Comparison of ENCODE assay signal across 28 mouse cellular contexts in the genomic region with DNA sequence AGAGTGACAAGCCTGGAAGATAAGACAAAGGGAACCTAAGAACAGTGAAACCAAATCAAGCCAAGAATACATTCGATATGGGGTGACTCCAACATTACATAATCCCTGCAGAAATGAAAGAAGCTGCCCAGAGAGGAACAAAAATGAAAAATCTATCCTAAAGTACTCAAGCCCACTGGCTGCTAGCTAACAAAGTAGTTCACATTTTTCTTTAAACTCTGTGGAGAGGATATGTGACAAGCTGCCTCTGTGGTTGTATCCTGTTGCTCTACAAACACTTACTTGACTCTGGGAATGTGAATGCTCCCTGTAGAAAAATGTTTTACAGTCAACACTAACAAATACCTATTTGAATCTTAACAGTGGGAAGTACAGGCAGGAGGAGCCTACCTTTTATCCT. TPM values are rescaled to one million over a fixed set of nuclear protein-coding genes. Genes with fewer than 3 reads are reported as not detected.
A peak's percentile ranks its signal among the peaks of the same experiment; 100 is the strongest.
DNase-seq lines count a peak whose midpoint lies in the region; ATAC-seq and TF ChIP-seq lines count a peak whose summit lies in the region.
"Had no signal": no experiment of that assay in that cellular context is flagged by ENCODE, and none has a peak within 500 bp of the region (broad histone marks: within the 10 kb centered on the region; RNA-seq: fewer than 3 reads in every experiment).

No protein-coding gene starts in this region.

- no peaks in the 10 kb centered on the region; the same call in 1 of the 2 replicates for H3K4me1 ChIP-seq in lung, postnatal 0 days (ENCODE audit: insufficient read depth, low read depth, low read length)
- H3K4me1 ChIP-seq in hindbrain, embryonic 11.5 days (replicated peaks; ENCODE audit: control insufficient read depth, insufficient read depth, low read length) = no peaks in the 10 kb centered on the region
- H3K4me1 ChIP-seq: limb, embryonic 10.5 days had no signal

- H3K4me3 ChIP-seq in lung, postnatal 0 days (ENCODE audit: low read depth, low read length) = no peak overlapping the region
- no peak overlapping the region for H3K4me3 ChIP-seq in macrophage (ENCODE audit: inconsistent target)
- no peak overlapping the region for H3K4me3 ChIP-seq in hindbrain, embryonic 11.5 days (ENCODE audit: low read depth, low read length)
- H3K4me3 ChIP-seq: heart, adult 2 months; heart, embryonic 13.5 days; layer of hippocampus, adult 2 months; limb, embryonic 10.5 days; megakaryocyte, embryonic 14.5 days; midbrain, embryonic 15.5 days had no signal

- no peak for TF ChIP-seq CTCF in lung, postnatal 0 days (IDR thresholded peaks at IDR 0.05)

- 0 out of 2 replicates have a peak, but pooled peaks have one; percentile 5 for ATAC-seq in frontal cortex, adult (ENCODE audit: low TSS enrichment)
- ATAC-seq in lung, postnatal 0 days = no peak
- ATAC-seq in hindbrain, embryonic 11.5 days (ENCODE audit: low FRiP score) = no peak
- ATAC-seq: CD4-positive, CD25-positive, alpha-beta regulatory T cell, adult 4 months; forebrain, embryonic 16.5 days; hindbrain, postnatal 0 days; intestine, embryonic 16.5 days; liver, postnatal 0 days; midbrain, embryonic 15.5 days had no signal

- no peak overlapping the region for H3K9ac ChIP-seq in lung, postnatal 0 days (replicated peaks; ENCODE audit: low read depth)
- no peak overlapping the region for H3K9ac ChIP-seq in hindbrain, embryonic 11.5 days (ENCODE audit: low read depth, low read length)
- H3K9ac ChIP-seq: heart, embryonic 13.5 days; liver, postnatal 0 days; midbrain, embryonic 15.5 days had no signal

- no peak overlapping the region for H3K27ac ChIP-seq in lung, postnatal 0 days (ENCODE audit: low read length)
- H3K27ac ChIP-seq in macrophage = peak overlapping the region; percentile 35
- H3K27ac ChIP-seq in hindbrain, embryonic 11.5 days (ENCODE audit: low read depth, low read length) = no peak overlapping the region
- H3K27ac ChIP-seq: heart, adult 2 months; heart, embryonic 13.5 days; hindbrain, postnatal 0 days; layer of hippocampus, adult 2 months; limb, embryonic 10.5 days; midbrain, embryonic 15.5 days had no signal

- no peak for DNase-seq in frontal cortex, postnatal 14 days (ENCODE audit: low spot score in 2 of 2)
- no peak for DNase-seq in lung, postnatal 0 days (ENCODE audit: low spot score)
- no peak for DNase-seq in lung, postnatal 25 days (ENCODE audit: low spot score)
- DNase-seq in hindbrain, embryonic 11.5 days (ENCODE audit: low spot score) = no peak
- DNase-seq in adipocyte (ENCODE audit: low spot score) = no peak
- no peak for DNase-seq in right cerebral cortex, postnatal 36 days (ENCODE audit: low spot score in 2 of 2)
- DNase-seq: adrenal gland, adult 8-10 months; cerebellum, adult 2 months; cerebellum, postnatal 25 days; embryo, embryonic 11 days; heart, adult 2 months; kidney, adult 9 months; kidney, postnatal 25 days; liver, postnatal 0 days; lung, postnatal 10 days; right cerebral cortex, postnatal 4 days had no signal

- H3K9me3 ChIP-seq in lung, postnatal 0 days (ENCODE audit: low read length) = no peaks in the 10 kb centered on the region
- H3K9me3 ChIP-seq in hindbrain, embryonic 11.5 days (ENCODE audit: control insufficient read depth, low read length) = no peaks in the 10 kb centered on the region
- H3K9me3 ChIP-seq: heart, embryonic 13.5 days; limb, embryonic 10.5 days; megakaryocyte, embryonic 14.5 days; midbrain, embryonic 15.5 days had no signal

- H3K79me2 ChIP-seq in macrophage (ENCODE audit: inconsistent target) = peaks cover 100% of the 10 kb centered on the region

- 0 out of 2 replicates have a peak, but pooled peaks have one; percentile 27 for TF ChIP-seq EP300 in lung, postnatal 0 days (IDR thresholded peaks at IDR 0.05)

- no peaks in the 10 kb centered on the region for H3K36me3 ChIP-seq in lung, postnatal 0 days (ENCODE audit: insufficient read depth, low read length)
- H3K36me3 ChIP-seq in macrophage (ENCODE audit: inconsistent target) = peaks cover 8% of the 10 kb centered on the region; the same call in 1 of the 2 replicates
- H3K36me3 ChIP-seq in hindbrain, embryonic 11.5 days (ENCODE audit: control insufficient read depth, insufficient read depth, low read length) = no peaks in the 10 kb centered on the region
- H3K36me3 ChIP-seq: heart, embryonic 13.5 days; limb, embryonic 10.5 days; midbrain, embryonic 15.5 days had no signal

- H3K27me3 ChIP-seq in lung, postnatal 0 days (replicated peaks; ENCODE audit: insufficient read depth, low read length) = no peaks in the 10 kb centered on the region
- no peaks in the 10 kb centered on the region for H3K27me3 ChIP-seq in hindbrain, embryonic 11.5 days (ENCODE audit: control insufficient read depth, insufficient read depth, low read length)
- H3K27me3 ChIP-seq: heart, embryonic 13.5 days; megakaryocyte, embryonic 14.5 days; midbrain, embryonic 15.5 days had no signal

- 48% methylated on average over 1 of the region's 1 CpGs for WGBS in lung, postnatal 0 days
- WGBS in macrophage (ENCODE audit: missing documents) = 0% methylated on average over 1 of the region's 1 CpGs
- WGBS in hindbrain, embryonic 11.5 days = 97% methylated on average over 1 of the region's 1 CpGs

- H3K4me2 ChIP-seq in lung, postnatal 0 days (replicated peaks; ENCODE audit: low read depth, low read length) = no peak overlapping the region
- H3K4me2 ChIP-seq in hindbrain, embryonic 11.5 days (replicated peaks; ENCODE audit: low read depth, low read length) = no peak overlapping the region
- H3K4me2 ChIP-seq: heart, embryonic 13.5 days; liver, embryonic 11.5 days; midbrain, embryonic 15.5 days had no signal

RNA-seq across cellular contexts. Expression of gene Srgap2, which starts 25.5 kb away (rescaled TPM):
- 9.5 and 10.1 TPM in 2 replicates for polyA plus RNA-seq in lung, postnatal 0 days (2015; fragmentation: Nextera tagmentation; extraction: Ambion mirVana)
- total RNA-seq in macrophage (2018; cell fraction: chromatin; rRNA removed) = 1,000 to 10,000 TPM in 10 of 26 experiments, 100 to 1,000 TPM in 16; 400 to 1,386 (median 781) TPM
- 100 to 1,000 TPM in 25 of 26 experiments, 10 to 100 TPM in 1; 90.5 to 280 (median 160) TPM for total RNA-seq in macrophage (2018; cell fraction: cytosol; rRNA removed)
- total RNA-seq in macrophage (2018; cell fraction: nucleus; rRNA removed) = 100 to 1,000 TPM; 247 to 710 (median 458) TPM
- 107 to 111 TPM (median 110 TPM) in 3 replicates for polyA plus RNA-seq in macrophage (2018)
- polyA plus RNA-seq in hindbrain, embryonic 11.5 days (2014; fragmentation: Nextera tagmentation; extraction: Ambion mirVana) = 15.1 and 24.8 TPM in 2 replicates

RNA-seq across cellular contexts. Expression of gene Fam72a, which starts 26.0 kb away (rescaled TPM):
- polyA plus RNA-seq in lung, postnatal 0 days (2015; fragmentation: Nextera tagmentation; extraction: Ambion mirVana) = 1.1 and 1.3 TPM in 2 replicates
- total RNA-seq in macrophage (2018; cell fraction: chromatin; rRNA removed) = 10 to 100 TPM in 10 of 26 experiments, 1 to 10 TPM in 16; 1.0 to 19.6 (median 5.3) TPM
- 10 to 100 TPM in 2 of 26 experiments, 1 to 10 TPM in 23, under 1 TPM in 1; 0.85 to 11.1 (median 3.3) TPM for total RNA-seq in macrophage (2018; cell fraction: cytosol; rRNA removed)
- 10 to 100 TPM in 13 of 26 experiments, 1 to 10 TPM in 13; 2.0 to 33.8 (median 9.0) TPM for total RNA-seq in macrophage (2018; cell fraction: nucleus; rRNA removed)
- polyA plus RNA-seq in macrophage (2018) = 1.5 to 5.9 TPM (median 2.1 TPM) in 3 replicates
- 3.9 and 4.1 TPM in 2 replicates for polyA plus RNA-seq in hindbrain, embryonic 11.5 days (2014; fragmentation: Nextera tagmentation; extraction: Ambion mirVana)
- total RNA-seq: hindbrain, postnatal 0 days had no signal
